Mouse (Mus musculus): Measurements from ENCODE around the gene Gm28041. TPM values are rescaled to one million over a fixed set of nuclear protein-coding genes. Genes with fewer than 3 reads are reported as not detected.

Gene Gm28041
- 1.2 TPM for polyA plus RNA-seq (2017; shearing (Covaris generic))

GRCm38 (mm10) chr13:67375050-67375911 lies at the start of gene Gm28041, which contains the start of gene Zfp456:
Gene Gm28041 (minus strand): TSS chr13:67375733.
Gene Zfp456 (minus strand): TSS chr13:67375810.

DNA sequence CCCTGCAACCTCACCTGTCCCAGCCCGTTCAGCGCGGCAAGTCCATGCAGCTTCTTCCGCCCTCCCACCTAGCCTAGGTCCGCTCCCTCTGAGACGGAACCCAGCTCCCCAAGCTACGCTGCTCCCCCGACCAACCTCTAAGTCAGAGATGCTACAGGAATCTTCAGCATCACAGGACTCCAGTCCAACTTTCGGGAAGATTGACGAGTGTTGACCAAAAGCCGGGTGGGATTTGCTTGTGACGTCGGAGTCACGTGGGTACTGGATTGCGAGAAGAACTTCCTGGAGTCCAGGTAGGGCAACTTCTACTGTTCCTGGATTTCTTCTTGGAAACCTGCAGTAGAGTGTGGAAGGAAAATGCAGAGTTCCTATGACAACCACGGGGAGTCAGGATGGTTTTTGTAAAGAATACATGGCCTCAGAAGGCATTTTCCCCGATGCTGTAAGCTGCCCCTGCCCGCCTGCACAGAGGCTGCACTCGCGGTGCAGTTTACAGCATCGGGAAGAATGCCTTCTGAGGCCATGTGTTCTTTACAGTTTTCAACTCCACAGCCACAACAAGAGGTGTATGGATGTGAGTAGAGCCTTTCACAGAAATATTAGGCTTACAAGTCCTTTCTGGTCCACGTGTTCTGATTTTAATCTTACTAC lies 45.8 kb upstream of the Gm28041 start, which contains the start of gene Zfp459:
Gene Zfp459, minus strand, starts transcription at position 212 of the 651 bp plus-strand sequence.

DNA sequence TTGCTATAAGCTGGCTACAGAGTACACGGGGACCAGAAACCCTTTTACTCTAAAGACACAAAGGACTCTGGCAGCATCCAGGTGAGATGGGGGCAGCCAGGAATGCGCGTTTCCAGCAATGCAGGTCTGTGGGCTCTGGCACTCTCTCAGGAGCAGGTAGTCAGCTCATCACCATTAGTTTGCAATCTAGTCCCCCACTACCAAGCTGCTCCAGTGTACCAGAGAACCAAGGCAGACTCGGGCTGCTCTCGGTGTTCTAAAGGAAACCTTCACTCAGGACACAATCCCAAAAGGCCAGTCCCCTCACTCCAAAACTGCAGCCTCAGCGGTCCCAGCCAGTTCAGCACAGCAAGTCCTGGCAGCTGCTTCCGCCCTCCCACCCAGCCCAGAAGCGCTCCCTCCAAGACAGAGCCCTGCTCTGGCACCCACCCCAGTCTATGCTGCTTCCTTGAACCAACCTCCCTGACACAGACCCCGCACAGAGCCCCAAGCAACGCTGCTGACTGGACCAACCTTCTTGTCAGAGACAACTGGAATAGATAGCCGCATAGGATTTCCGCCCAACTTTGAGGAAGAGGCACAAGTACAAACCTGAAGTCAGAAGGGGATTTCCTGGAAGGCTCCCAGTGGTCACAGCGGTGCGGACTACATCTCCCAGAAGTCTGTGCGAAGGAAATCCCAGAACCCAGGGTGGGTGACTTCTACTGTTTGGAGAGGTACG lies 23.8 kb upstream of the Gm28041 start, which contains the start of gene Zfp429:
Gene Zfp429, minus strand, starts transcription at position 637 of the 721 bp plus-strand sequence.

DNA sequence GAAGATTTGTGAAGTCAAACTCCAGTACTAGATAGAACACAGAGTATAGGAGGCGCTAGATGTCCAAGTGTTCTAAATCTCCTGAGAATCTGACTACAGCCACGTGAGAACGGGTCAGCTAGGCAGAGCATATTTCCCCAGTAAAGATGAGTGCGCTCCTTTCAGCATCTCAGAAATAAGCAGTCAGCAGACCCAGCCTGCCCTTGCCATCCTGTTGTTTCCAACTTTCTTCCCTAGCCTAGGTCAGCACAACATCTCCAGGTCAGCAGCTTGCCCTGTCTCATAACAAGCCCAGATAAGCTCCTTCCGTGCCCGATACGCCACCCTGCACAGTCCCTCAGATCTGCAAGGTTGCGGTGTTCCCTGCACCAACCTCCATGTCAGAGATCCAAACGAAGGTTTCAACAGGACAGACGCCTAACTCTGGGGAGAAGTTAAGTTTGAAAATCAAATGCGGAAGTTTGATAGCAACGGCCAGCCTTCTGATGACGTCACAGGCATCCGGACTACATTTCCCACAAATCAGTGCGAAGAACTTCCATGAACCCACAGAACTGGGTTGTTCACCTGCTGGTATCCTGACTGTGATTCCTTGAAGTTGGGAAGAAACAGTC lies 15.3 kb downstream of the Gm28041 start, which contains the start of the genes Gm28044 and Zfp953:
Gene Gm28044, minus strand, starts transcription at position 406 of the 614 bp plus-strand sequence.
Gene Zfp953, minus strand, starts transcription at position 475 of the 614 bp plus-strand sequence.

GRCm38 (mm10) chr13:67332019-67332724 lies 43.4 kb downstream of the Gm28041 start, which contains the start of gene Zfp595:
Gene Zfp595 (minus strand): TSS chr13:67332570.

GRCm38 (mm10) chr13:67305822-67306672 lies 69.5 kb downstream of the Gm28041 start, which contains the start of gene Zfp457:
Gene Zfp457 (minus strand): TSS chr13:67306485.

Other genes with a start within 250 kb of the Gm28041 start
- gene Rsl1, start 202.6 kb downstream of the Gm28041 start, polyA plus RNA-seq (2017; shearing (Covaris generic)), result 15.3 TPM
- gene Zfp455, start 181.2 kb downstream of the Gm28041 start, polyA plus RNA-seq (2017; shearing (Covaris generic)), result 4.6 TPM
- 2.3 TPM for gene Zfp458, start 97.3 kb downstream of the Gm28041 start, polyA plus RNA-seq (2017; shearing (Covaris generic))
- gene Zfp457, start 69.2 kb downstream of the Gm28041 start, polyA plus RNA-seq (2017; shearing (Covaris generic)), result 0.77 TPM
- gene Zfp595, start 43.2 kb downstream of the Gm28041 start, polyA plus RNA-seq (2017; shearing (Covaris generic)), result 7.8 TPM
- gene Gm28044, start 15.2 kb downstream of the Gm28041 start, polyA plus RNA-seq (2017; shearing (Covaris generic)), result 0.78 TPM
- 3.3 TPM for gene Zfp953, start 15.1 kb downstream of the Gm28041 start, polyA plus RNA-seq (2017; shearing (Covaris generic))
- 6.9 TPM for gene Zfp456, start 77 bp upstream of the Gm28041 start, polyA plus RNA-seq (2017; shearing (Covaris generic))
- 21.4 TPM for gene Zfp429, start 24.1 kb upstream of the Gm28041 start, polyA plus RNA-seq (2017; shearing (Covaris generic))
- gene Zfp459, start 45.7 kb upstream of the Gm28041 start, polyA plus RNA-seq (2017; shearing (Covaris generic)), result 4.0 TPM
- 15.4 TPM for gene Zfp874a, start 75.9 kb upstream of the Gm28041 start, polyA plus RNA-seq (2017; shearing (Covaris generic))
- 11.5 TPM for gene Zfp874b, start 108.5 kb upstream of the Gm28041 start, polyA plus RNA-seq (2017; shearing (Covaris generic))
- 15.2 TPM for gene Zfp58, start 124.8 kb upstream of the Gm28041 start, polyA plus RNA-seq (2017; shearing (Covaris generic))
- gene Gm26965, start 150.4 kb upstream of the Gm28041 start, polyA plus RNA-seq (2017; shearing (Covaris generic)), result not detected
- gene Zfp87, start 150.4 kb upstream of the Gm28041 start, polyA plus RNA-seq (2017; shearing (Covaris generic)), result 41.3 TPM
- gene Zfp748, start 178.1 kb upstream of the Gm28041 start, polyA plus RNA-seq (2017; shearing (Covaris generic)), result 18.8 TPM
- gene Zfp729b, start 234.0 kb upstream of the Gm28041 start, polyA plus RNA-seq (2017; shearing (Covaris generic)), result 7.9 TPM